Mouse (Mus musculus): Measurements from ENCODE around the gene Hint2.

GRCm38 (mm10) chr4:43640491-43640890 lies 15.8 kb downstream of the Hint2 start:
- TF ChIP-seq CTCF (IDR thresholded peaks at IDR 0.05; ENCODE audit: insufficient read depth, low read length) (no peak), POLR2A (IDR thresholded peaks at IDR 0.05; ENCODE audit: borderline replicate concordance, extremely low read depth, low read depth, low read length) (no peak)
